In genomic region chr13:110368556-110369040, GRCm38 (mm10) we compare ENCODE assay signal across 7 mouse cellular contexts. TPM values are rescaled to one million over a fixed set of nuclear protein-coding genes. Genes with fewer than 3 reads are reported as not detected.
DNase-seq lines count a peak whose midpoint lies in the region; ATAC-seq and TF ChIP-seq lines count a peak whose summit lies in the region.
"Not testable (repeated sequence)": the region's sequence is repeated elsewhere in the genome, so short reads cannot be mapped to it uniquely, and the experiment has no call there.

No protein-coding gene starts in this region.

- not testable (repeated sequence) for H3K9ac ChIP-seq in kidney, postnatal 0 days (ENCODE audit: low read depth, low read length); liver, adult 2 months (ENCODE audit: low read depth, low read length)

- H3K36me3 ChIP-seq in kidney, postnatal 0 days (ENCODE audit: insufficient read depth, low read length); liver, adult 2 months (ENCODE audit: control insufficient read depth, insufficient read depth, low read length): not testable (repeated sequence)

- TF ChIP-seq POLR2A in liver, adult 2 months (IDR thresholded peaks at IDR 0.05; ENCODE audit: extremely low read depth, insufficient read depth, low read length): not testable (repeated sequence)

- not testable (repeated sequence) for H3K4me2 ChIP-seq in kidney, postnatal 0 days (ENCODE audit: low read length)

- H3K4me1 ChIP-seq in kidney, postnatal 0 days (replicated peaks; ENCODE audit: insufficient read depth, low read length); liver, adult 2 months (ENCODE audit: control insufficient read depth, insufficient read depth, low read length): not testable (repeated sequence)

- H3K9me3 ChIP-seq in kidney, postnatal 0 days (replicated peaks; ENCODE audit: low read length): not testable (repeated sequence)

- H3K79me2 ChIP-seq in liver, adult 2 months (ENCODE audit: control insufficient read depth, insufficient read depth, low read length): not testable (repeated sequence)

- not testable (repeated sequence) for ATAC-seq in kidney, postnatal 0 days (replicated peaks; ENCODE audit: low FRiP score, low read depth)

- H3K4me3 ChIP-seq in kidney, postnatal 0 days (replicated peaks; ENCODE audit: low read depth, low read length); liver, adult 2 months (ENCODE audit: insufficient read depth, low read depth, low read length): not testable (repeated sequence)

- TF ChIP-seq CTCF in kidney, postnatal 0 days (IDR thresholded peaks at IDR 0.05; ENCODE audit: low read depth): peak; percentile 100; the same call in 1 of the 2 replicates
- peak; percentile 82 for TF ChIP-seq CTCF in liver, adult 2 months (IDR thresholded peaks at IDR 0.05; ENCODE audit: low read depth, low read length)

- not testable (repeated sequence) for H3K27ac ChIP-seq in kidney, postnatal 0 days; liver, adult 2 months (replicated peaks; ENCODE audit: insufficient read depth, low read depth, low read length)

- peak; percentile 39 to 87 for DNase-seq in adrenal gland, adult (ENCODE audit: inconsistent age in 2 of 2, low spot score in 1 of 2)
- peak; percentile 40 for DNase-seq in embryo, embryonic 10.5 days (ENCODE audit: low spot score)
- DNase-seq in heart, adult 18-20 months: peak; percentile 43 to 77
- peak; percentile 66 for DNase-seq in kidney, postnatal 0 days (ENCODE audit: low spot score)
- DNase-seq in liver, adult 2 months (ENCODE audit: extremely low read depth, low read depth, low spot score): peak; percentile 37
- peak; percentile 70 to 77 for DNase-seq in natural killer cell, adult 2 months (ENCODE audit: low spot score in 2 of 2)
- DNase-seq in spleen, postnatal 10 days (ENCODE audit: low spot score in 2 of 2): peak; percentile 34 to 54

- H3K27me3 ChIP-seq in kidney, postnatal 0 days (ENCODE audit: insufficient read depth, low read length); liver, adult 2 months (ENCODE audit: control insufficient read depth, insufficient read depth, low read length): not testable (repeated sequence)

- 58% methylated on average over 6 of the region's 6 CpGs for WGBS in kidney, postnatal 0 days
- 41% methylated on average over 6 of the region's 6 CpGs for WGBS in liver, adult 2 months

RNA-seq across cellular contexts. Expression of gene Gapt, which starts 11.6 kb away (rescaled TPM):
- total RNA-seq in heart, adult 18-20 months (2021): under 1 TPM; 0.12 to 0.31 TPM
- 0.06 and 0.21 TPM in 2 replicates for polyA plus RNA-seq in kidney, postnatal 0 days (2015; fragmentation: Nextera tagmentation; extraction: Ambion mirVana)
- not detected in 2 replicates for total RNA-seq in liver, adult 2 months (2014; rRNA removed)
- 0.04 and 0.11 TPM in 2 replicates for polyA plus RNA-seq in liver, adult 2 months (2012; rRNA removed)

RNA-seq across cellular contexts. Expression of gene Plk2, which starts 26.2 kb away (rescaled TPM):
- 10 to 100 TPM; 10.7 to 14.1 TPM for total RNA-seq in heart, adult 18-20 months (2021)
- polyA plus RNA-seq in kidney, postnatal 0 days (2015; fragmentation: Nextera tagmentation; extraction: Ambion mirVana): 50.5 and 54.9 TPM in 2 replicates
- total RNA-seq in liver, adult 2 months (2014; rRNA removed): 10.1 and 18.3 TPM in 2 replicates
- 3.3 TPM in 2 replicates for polyA plus RNA-seq in liver, adult 2 months (2012; rRNA removed)
